Mouse (Mus musculus) megakaryocyte-erythroid progenitor cell, adult 5-6 weeks (primary cell): ENCODE data around the gene Rab40c. TPM values are rescaled to one million over a fixed set of nuclear protein-coding genes. Genes with fewer than 3 reads are reported as not detected.
A peak's percentile ranks its signal among the peaks of the same experiment; 100 is the strongest.
"Not testable (repeated sequence)": the region's sequence is repeated elsewhere in the genome, so short reads cannot be mapped to it uniquely, and the experiment has no call there.

Experiments
- ATAC-seq: replicated peaks from 2 replicates; pipeline ENCODE4 v1.8.0; 2016; ENCODE audit warnings: mild to moderate bottlenecking, inconsistent platforms; ENCODE audit not compliant: severe bottlenecking, poor library complexity, low FRiP score, low TSS enrichment
- total RNA-seq, 2 experiments: library from RNA; stranded (forward) in 1 of 2; stranded (reverse) in 1 of 2; fragments of 200-1000, 215-1000 nt in 1 of 2; fragments of >200 nt in 1 of 2; fragmentation: Nextera tagmentation in 1 of 2; gene quantifications; 2 replicates each; pipeline ENCODE4 v1.2.3; 2014 to 2017

Rab40c gene
- total RNA-seq, 2 experiments from 2014 or later: 2.4 to 7.9 TPM

DNA sequence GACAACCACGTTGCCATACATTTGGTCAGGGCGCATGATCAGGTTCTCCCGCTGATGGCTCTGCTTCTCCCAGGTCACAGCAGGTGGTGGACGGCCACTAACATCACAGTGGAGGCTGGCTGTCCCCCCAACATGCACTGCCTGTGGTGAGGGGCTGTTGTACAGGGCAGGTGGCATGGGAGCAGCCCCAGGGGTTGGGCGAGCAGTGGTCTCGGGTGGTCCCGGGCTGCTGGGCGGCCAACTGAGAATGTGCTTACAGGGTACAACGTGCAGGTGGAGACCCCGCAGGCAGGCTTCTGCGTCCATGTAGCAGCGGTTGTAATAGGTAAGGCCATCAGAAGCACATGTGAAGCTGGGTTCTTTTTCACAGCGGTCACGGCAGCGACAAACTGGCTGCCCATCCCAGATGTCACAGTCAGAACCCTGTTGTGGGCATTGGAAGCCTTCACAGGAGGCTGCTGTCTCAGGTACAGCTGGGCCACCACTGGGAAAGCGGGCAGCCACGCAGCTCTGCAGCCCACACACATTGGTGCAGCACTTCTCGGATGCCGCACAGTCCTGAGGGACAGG is 40.8 kb downstream of the Rab40c start:
- ATAC-seq: no peak

DNA sequence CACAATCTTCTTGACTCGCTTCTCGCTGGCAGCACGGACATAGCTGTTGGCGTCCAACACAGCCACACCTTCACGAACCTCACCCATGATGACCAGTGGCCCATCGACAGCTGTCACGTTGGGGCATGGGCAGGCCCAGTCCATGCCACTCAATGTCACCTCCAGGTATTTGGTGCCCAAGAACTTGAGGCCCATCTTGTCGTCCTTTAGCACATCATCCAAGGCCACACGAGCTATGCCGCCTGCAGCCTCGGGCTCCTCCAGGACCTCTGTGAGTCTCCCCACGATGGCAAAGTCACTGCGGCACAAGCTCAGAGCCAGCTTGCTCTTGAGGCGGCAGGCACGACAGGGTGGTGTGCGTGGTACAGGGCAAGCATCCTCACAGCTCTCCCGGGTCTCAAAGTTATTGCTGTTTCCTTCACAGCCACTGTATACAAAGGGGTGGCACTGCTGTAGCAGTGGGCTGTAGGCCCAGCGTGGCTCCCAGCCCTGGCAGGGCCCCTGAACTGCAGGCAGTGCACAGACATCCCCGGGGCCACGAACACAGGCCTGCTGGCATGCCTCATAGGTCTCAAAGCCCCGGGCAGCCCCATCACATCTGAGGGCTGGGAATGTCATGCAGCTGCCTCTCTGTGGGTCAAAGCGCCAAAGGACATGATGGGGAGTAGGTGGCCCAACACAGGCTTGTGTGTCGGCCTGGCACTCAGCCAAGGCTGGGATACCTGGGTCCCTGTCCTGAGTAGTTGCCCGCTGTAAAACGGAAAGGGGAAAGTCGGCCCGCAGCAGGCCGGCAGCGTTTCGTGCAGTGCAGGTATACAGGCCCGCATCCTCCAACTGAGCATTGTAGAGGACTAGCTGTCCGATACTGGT is 41.6 kb downstream of the Rab40c start:
- no peak for ATAC-seq

DNA sequence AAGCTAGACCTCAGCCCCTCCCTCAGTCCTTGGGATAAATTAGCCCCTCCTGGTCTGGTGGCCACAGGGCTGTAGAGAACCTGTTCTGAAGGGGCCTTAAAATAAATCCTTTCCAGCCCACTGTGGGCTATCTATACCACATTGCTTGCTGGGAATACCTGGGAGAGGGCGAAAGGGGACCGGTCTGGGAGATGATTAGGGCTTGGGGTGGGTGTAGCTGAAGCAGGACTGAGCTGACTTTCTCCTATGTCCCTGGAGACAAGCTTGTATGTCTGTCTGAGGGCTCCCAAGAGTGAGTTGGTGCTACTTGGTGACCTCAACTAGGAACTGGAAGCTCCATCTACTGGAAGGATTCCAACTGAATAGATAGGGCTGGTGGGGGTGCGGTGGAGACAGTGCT is 42.5 kb downstream of the Rab40c start:
- ATAC-seq: no peak

DNA sequence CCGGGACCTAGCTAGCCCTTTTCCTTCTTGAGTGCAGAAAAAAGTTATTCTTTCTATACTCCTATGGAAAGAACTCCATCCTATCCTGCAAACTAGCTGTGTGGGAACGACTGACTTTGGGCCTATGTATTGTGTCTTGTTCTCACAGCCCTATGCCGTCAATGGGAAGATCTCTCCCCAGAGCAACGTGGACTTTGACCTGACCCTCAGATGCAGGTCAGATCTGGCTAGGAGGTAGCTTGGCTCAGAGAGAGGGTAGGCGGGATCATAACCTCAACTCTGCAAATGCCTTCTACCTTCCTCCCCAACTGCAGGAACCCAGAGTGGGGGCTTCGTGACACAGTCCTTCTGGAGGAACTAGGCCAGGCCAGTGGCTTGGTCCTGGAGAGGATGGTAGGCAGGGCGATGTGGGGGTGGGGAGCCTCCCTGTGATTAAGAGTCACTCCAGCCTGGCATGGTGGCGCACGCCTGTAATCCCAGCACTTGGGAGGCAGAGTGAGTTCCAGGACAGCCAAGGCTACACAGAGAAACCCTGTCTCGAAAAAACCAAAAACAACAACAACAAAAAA is 43.1 kb downstream of the Rab40c start:
- ATAC-seq: no peak

DNA sequence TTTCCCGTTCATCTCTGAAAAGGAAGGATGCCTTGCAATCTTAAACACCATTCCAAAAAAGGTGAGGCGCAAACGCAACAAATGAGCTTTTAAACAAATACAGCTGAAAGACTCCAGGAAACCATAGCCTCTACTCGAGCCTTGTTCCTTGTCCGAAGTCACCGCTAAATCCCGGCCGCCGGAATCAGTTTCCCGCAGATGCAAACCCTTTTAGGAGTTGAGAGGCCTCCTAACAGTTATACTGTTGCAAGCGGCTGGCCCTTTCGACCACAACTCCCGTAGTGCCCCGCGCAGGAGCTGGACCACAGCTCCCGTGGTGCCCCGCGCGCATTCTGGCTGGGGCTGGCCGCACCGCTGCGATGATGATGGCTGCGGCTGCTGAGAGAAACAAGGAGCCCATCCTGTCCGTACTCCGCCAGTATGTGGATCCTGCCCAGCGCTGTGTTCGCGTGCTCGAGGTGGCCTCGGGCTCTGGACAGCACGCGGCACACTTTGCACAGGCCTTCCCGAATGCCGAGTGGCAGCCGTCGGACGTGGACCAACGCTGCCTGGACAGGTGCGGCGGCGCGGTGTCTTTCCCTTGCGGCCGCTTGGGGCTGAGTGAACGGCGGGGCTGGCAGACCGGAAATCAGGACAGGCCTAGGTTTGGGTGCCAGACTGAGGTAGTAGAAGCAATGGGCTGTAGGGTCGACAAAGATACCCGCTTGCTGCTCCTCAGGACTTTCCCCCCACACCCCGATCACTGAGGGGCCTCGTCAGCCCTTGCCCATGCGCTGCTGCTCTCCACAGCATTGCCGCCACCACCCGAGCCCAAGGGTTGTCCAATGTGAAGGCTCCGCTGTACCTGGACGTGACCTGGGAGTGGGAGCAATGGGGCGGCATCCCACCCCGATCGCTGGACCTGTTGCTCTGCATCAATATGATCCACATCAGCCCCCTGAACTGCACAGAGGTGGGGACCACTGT is 44.1 kb downstream of the Rab40c start:
- ATAC-seq: peak; percentile 79

DNA sequence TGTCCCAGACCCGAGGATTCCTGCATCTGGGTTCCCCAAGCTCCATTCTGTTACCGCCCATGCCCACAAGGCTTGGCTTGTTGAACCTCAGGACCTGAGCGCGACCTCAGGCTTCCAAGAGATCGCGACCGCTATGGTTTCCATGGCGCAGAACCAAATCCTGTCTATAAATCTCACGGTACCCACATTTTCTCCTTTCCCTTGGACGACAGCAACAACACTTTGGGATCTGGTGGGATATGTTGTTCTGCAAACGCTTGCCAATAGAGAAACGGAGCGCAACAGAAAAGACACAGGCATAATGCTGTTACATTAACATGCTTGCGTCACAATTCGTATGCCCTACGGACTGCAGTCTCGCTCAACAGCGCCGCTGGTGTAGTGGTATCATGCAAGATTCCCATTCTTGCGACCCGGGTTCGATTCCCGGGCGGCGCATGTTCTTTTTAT is 44.8 kb downstream of the Rab40c start, which contains the start of gene Mettl26:
Gene Mettl26 (plus strand): TSS at position 354 of the 450 bp plus-strand sequence.
- peak; percentile 69 for ATAC-seq

DNA sequence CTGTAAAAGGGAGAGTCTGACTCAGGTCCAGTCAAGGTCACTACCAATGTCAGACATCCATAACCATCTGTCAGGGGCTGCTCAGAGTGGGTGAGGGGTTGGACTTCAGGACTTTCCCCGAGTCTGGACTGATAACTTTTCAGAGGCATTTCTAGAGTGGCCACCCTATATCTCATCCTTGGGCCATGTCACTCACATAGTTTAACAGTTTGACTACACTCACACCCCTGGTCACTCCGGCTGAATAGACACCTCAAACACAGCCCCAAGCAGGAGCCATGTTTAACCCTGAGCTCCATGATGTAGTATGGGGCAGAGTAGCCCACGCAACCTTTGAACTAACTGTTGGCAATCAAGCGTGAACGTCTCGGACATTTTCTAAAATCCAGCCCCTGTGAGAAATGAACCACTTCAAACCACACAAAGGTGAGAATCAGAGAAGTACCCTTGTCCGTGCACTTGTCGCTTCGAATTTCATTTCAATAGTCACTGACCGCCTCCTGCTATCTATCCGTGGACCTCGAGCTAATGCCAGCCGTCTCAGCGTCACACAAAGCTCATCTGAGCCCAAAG is 45.3 kb downstream of the Rab40c start:
- no peak for ATAC-seq

DNA sequence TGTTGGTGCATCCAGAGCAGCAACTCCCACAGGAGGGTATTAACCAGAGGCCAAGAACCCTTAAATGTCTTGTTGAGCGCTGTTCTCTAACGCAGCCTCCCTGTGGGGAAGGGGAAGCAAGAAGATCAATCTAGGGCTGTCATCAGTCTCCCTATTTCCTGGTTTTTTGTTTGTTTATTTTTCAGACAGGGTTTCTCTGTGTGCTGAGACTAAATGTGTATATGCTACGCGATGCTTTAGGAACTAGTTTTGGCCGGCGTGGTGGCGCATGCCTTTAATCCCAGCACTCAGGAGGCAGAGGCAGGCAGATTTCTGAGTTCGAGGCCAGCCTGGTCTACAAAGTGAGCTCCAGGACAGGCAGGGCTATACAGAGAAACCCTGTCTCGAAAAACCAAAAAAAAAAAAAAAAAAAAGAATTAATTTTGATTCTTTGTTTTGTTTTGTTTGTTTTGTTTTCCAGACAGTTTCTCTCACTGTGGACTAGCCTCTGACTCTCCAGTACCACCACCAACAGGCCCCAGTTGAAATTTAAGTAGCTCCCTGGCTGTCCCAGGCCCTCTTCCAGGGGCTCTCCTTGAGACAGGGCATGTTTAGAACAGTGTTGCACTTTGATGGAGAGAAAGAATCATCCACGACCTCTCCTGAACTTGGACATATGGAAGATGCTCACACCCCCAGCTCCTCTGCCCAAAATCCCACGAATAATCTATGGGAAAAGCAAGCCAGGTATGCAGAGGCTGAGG is 46.0 kb downstream of the Rab40c start:
- ATAC-seq: no peak

DNA sequence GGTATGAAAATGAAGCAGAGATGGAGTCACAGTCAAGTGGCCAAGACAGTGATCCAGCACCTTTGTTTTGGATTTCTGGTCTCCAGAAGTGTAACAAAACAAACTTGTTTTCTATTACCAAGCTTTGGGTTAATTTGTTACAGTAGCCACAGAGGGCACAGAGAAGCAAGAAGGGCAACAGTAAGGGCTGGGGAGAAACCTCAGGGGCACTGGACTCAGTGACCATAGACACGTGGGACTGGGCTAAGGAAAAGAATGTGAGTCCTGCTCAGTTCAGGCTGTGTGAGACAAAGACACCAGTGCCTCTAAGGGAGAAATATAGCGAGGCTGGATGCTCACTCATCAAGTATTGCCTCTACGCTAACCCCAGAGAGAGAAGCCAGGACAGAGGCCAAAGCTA is 46.9 kb downstream of the Rab40c start:
- ATAC-seq: no peak

DNA sequence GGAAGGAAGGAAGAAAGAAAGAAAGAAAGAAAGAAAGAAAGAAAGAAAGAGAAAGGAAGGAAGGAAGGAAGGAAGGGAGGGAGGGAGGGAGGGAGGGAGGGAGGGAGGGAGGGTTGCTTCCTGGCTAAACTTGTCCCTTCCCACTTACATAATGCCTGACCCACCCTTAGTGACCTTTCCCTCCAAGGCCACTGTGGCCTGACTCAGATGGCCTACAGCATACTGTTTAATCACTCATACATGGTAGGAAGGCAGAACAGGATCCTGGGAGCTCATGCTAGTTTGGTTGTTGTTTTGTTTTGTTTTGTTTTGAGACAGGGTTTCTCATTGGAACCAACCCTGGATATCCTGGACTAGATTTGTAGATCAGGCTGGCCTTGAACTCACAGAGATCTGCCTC is 48.0 kb downstream of the Rab40c start:
- not testable (repeated sequence) for ATAC-seq

DNA sequence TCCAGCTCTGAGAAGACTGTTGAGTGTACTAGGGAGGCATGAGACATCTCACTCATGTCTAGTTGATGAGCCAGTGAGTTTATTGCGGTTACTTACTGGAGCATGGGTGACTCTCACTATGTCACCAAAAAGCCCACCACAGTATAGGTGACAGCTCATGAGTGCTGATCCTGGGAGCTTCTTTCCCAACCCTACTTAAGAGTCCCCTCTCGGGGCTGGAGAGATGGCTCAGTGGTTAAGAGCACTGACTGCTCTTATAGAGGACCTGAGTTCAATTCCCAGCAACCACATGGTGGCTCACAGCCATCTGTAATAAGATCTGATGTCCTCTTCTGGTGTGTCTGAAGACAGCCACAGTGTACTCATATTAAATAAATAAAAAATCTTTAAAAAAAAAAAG is 49.6 kb downstream of the Rab40c start:
- no peak for ATAC-seq

DNA sequence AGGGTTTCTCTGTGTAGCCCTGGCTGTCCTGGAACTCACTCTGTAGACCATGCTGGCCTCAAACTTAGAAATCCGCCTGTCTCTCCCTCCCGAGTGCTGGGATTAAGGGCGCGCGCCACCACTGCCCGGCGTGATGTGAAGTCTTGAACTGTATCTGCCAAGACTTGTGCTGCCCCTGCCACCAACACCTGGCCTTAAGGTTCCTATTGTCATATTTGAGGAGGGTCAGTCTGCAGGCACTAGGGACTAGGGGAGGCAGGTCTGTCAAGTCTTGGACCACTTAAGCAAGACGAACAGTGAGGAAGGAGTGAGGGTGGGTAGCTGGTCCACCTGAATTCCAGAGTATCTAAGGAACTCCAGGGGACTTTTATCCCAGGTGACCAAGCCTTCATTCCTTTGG is 50.0 kb downstream of the Rab40c start:
- ATAC-seq: no peak

DNA sequence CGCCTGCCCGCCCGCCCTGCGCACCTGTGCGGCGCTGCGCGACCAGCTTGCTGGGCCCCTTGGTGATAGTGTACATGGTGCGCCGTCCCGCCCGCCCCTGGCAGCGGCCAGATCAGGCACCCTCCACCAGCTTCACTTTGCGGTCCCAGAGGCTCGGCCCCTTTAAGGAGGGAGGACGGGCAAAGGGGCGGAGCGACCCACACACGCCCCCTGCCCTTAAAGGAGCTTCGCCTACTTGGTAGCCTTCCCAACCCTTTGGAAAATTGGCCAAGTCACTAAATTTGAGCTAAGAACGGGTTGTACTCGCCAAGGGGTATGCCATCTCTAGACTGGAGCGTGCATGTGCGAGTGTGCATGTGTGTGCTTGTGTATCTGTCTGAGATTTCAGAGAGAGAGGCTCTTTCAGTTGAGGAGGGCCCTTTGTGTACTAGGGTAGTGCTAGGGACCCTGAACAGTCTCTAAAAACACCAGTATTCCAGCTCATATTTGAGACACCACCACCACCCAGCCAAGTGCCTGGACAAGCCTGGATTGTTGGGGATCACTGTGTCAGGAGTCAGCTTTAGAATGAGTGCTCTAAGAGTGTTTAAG is 50.8 kb downstream of the Rab40c start, which contains the start of gene Mcrip2:
Gene Mcrip2 (minus strand): TSS at position 164 of the 591 bp plus-strand sequence.
- peak; percentile 77 for ATAC-seq

DNA sequence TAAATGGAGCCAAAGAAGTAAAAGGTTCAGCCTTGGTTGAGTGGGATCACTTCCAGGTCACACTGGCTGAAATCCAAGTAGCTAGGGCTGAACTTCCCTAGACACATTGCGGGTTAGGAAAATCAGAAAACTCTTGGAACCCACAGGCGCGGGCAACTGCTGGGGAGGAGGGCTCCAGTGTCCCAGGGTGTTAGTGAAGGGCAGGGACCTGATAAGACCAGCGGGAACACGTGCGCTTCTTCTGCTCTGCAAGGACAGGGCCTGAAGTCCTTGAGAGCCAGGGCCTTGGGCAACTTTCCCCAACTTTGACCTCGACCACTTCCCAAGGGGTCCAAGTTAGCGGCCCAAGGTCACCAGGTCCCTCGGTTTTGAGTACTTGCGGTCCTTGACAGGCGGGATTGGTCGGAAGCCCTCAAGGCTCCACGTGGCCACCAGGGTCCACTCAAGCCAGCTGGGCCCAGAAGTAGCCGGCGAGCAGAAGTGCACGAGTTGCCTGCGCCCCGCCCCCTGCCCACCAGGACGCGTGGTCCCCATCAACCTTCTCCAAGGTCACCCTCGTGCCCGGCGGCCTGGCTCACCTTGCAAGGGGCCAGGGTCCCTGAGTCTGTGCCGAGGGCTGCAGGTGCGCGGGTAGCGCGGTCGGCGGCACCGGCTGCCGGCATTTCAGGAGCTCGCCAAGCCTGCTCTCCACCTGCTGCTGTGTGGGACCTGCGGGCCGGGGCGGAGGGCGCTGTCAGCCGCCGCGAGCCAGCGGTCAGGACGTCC is 51.5 kb downstream of the Rab40c start:
- no peak; the same call in 1 of the 2 replicates for ATAC-seq

DNA sequence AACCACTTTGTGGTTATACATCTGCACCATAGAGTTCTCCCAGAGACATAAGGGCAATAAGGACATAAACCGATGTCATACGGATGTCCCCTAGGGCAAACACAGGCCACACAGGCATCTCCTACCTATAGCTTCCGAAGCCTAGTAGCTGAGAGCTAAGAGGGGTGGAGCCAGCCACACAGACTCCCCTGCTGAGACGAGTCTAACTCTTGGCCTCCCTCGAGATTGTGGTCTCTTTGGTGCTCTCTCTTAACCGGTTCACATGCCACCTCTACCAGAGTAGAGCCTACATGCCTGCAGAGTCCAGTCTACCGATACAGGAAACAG is 52.1 kb downstream of the Rab40c start:
- peak; percentile 42; the same call in 1 of the 2 replicates for ATAC-seq

DNA sequence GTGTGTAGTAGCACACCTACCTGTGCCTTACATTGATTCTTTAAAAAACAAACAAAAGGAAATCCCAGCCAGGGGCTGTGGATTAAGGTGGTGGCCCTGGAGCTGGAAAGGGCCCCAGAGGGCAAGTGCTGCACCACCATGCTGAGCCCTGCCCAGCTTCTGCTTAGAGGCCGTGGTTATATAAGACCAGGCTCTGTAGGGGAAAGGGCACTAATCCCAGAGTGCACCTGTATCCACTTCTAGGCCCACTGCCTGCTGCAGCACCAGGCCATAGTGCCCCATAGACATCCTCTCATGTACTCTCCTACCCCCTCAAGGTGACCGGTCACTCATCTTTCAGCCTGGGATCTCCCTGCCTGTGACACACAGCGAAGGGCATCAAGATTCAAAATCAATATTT is 53.4 kb downstream of the Rab40c start:
- no peak for ATAC-seq

DNA sequence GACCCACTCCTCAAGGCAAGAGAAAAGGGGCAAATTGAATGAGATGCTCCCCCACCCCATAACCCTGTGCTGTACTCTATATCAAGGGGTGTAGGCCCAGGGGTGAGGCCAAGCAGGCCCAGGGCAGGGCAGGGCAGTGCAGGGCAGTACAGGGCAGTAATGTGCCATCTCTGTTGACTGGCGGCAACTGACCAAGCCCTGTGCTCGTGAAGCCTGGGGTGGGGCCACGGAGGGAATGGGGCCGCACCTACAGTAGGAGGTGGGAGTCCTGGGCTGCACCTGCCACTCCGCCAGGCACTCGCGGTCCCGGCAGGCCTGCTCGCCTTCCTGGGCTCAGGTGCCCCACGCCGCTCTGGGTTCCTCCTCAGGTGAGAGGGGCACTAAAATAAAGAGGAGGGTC is 54.2 kb downstream of the Rab40c start:
- ATAC-seq: no peak
